Mouse (Mus musculus) cerebellum, adult (tissue): Measurements from ENCODE around the gene Cdhr5.
A peak's percentile ranks its signal among the peaks of the same experiment; 100 is the strongest.
"Not testable (repeated sequence)": the region's sequence is repeated elsewhere in the genome, so short reads cannot be mapped to it uniquely, and the experiment has no call there.

Source experiments
- ATAC-seq: cut with Nextera tagmentation; 2 replicates; pipeline ENCODE4 v1.9.2; 2017; ENCODE audit warnings: mild to moderate bottlenecking, moderate library complexity, mixed read lengths; ENCODE audit not compliant: insufficient number of reproducible peaks, low FRiP score, low TSS enrichment

The Cdhr5 gene

DNA sequence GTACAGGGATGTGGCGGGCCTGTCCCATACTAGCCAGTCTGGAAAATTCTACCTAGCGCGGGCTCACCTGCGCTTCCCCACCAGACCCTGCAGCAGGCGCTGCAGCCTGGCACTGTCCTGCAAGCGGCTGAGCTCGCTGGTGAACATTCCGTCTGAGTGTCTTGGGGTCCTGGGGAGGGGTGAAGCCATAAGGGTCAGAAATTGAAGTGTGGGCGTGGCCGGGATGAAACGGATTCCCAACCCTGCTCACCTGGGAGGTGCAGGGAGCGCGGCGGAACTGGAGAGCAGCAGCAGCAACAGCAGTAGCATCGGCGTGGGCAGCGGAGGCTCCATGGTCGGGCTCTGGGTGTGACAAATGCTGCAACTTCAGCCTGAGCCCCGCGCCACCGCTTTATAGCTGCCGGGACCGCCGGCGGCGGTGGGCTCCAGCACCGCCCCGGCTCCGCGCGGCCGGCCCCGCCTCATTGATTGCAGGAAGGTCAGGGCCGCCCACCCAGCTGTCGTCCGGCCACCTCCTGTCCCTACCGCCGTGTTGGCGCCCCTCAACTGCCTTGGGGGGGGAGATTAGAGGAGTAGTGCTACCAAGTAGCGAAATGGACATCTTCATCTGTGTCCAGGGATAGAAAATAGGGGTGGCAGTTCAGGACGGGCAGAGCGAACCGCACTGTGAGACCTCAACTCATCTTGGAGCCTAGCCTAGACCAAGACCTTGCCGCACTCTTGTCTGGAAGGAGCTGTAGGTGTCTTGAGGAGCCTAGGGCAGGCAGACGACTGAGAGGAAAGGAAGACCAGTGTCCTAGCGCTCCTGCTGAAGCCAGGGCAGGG is 2.4 kb upstream of the Cdhr5 start, which contains the start of gene Sct:
Sct (minus strand) TSS at position 368 of the 825 bp plus-strand sequence.
- ATAC-seq = peak; percentile 68; the same call in 1 of the 2 replicates

DNA sequence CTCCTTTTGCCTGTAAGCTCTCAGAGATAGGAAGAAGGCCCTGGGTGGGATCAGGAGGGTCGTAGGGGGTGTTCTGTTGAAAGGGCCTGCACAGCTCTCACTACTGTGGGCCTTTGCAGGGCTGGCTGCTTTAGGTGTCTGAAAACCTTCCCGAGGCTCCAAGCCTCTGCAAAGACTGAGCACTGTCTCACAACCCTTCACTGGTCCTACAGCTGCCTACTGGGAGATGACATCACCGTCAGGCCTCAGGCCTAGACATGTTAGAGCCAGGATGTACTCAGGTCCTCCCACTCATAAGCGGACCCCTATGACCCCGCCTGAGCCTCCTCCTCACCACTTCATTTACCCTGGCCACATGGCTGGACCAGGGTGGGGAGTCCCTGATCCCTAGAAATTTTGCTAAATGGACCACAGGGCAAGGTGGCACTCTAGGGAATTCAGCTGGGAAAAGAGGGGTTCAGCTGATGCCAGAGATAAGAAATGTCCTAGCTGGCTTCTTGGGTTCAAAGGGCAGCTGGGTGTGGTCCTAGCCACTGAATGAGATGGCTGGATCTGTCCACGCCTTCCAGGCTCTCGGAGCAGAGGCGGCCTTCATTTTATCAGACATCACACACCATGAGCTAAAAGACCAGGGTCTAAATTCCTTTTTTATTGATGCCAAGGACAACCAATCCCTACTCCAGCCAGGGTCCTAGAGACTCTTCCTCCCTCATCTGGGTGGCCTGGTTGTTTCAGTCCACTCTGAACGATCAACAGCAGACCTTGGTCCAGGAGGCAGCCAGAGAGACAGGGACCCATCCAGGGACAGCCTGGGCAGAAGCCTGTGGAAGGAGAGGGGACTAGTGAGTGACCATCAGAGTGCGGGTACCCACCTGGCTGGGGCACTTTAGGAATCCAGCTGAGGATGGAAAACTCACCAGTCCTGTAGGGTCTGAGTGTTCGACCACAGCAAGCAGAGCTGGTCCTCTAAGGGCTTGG is 1.4 kb upstream of the Cdhr5 start:
- ATAC-seq = no peak

DNA sequence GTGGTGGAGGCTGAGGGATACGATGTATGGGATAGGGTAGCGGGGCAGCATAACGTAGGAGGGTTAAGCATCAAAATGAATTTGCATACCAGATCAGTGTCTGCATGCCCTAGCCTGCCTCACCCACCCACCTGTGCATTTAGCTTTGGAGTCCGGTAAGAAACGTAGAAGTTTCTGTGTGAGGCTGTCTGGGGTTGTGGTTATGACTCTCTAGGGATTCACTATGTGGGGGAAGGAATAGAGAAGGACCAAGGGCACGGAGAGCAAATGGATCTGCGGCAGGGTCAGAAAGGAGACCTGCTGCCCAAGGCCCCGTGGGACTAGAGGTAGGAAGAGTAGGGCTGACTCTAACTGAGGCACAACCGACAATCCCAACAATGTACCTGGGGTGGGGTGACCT is 1.2 kb downstream of the Cdhr5 start:
- no peak for ATAC-seq

- no peak for ATAC-seq
Measured at GRCm38 (mm10) chr7:141270631-141271030, 6.0 kb downstream of the Cdhr5 start.

DNA sequence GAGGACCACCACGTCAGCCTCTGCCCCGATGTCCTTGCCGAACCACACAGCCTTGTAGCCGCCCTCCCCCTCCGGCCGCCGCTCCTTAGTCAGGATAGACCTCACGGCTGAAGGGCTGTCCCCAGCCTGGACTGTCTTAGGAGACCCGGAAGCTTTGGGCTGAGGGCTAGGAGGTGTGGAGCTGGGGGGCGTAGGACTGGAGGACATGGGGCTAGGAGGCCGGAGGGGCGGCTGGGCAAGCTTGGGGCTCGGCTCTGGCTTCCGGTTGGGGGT is 7.4 kb downstream of the Cdhr5 start:
- ATAC-seq = no peak

- ATAC-seq = no peak
Measured at GRCm38 (mm10) chr7:141268466-141269272, 7.9 kb downstream of the Cdhr5 start.

- peak; percentile 59; the same call in 1 of the 2 replicates for ATAC-seq
Measured at GRCm38 (mm10) chr7:141265739-141266561, 10.6 kb downstream of the Cdhr5 start, which contains the start of gene Irf7. Gene Irf7 (minus strand): TSS chr7:141266481.

GRCm38 (mm10) chr7:141265411-141265738 is 11.2 kb downstream of the Cdhr5 start:
- no peak for ATAC-seq

- peak; percentile 41; the same call in 1 of the 2 replicates for ATAC-seq
Measured at GRCm38 (mm10) chr7:141264761-141265410, 11.7 kb downstream of the Cdhr5 start.

GRCm38 (mm10) chr7:141264041-141264700 is 12.4 kb downstream of the Cdhr5 start:
- no peak for ATAC-seq

GRCm38 (mm10) chr7:141263640-141264039 is 12.9 kb downstream of the Cdhr5 start:
- ATAC-seq = no peak

DNA sequence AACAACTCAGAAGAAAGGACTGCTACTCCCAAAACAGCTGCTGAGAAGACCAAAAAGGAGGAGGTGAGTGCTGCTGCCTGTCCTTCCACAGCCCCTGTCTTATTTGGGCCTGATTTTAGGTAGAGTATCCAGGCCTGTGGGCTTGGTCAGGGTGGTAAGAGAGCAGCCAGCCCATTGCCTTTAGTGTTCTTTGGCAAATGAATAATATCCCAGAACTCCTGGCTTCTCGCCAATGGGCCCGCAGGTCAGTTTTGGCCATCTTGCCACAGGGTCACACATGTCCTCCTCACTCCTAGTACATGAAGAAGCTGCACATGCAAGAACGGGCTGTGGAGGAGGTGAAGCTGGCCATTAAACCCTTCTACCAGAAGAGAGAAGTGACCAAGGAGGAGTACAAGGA is 15.1 kb downstream of the Cdhr5 start:
- ATAC-seq = no peak

DNA sequence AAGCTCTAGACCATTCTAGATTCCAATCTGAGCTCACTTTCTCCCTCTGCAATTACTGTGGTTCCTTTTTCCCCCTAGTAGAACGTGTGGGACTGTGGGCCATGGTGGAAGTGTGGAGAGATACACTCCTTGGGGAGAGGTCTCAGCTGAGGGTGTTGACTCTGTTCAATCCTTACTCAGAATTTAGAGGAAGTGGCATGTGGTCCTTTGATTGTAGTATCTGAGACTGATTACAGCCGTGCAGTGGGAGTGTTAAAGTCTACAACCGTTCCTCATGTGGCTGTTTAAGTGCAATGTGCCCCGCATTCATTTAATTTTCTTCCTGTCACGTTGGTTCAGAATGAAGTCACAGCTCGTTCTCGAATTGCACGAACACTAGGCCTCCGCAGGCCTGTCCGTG is 20.4 kb downstream of the Cdhr5 start:
- no peak for ATAC-seq

DNA sequence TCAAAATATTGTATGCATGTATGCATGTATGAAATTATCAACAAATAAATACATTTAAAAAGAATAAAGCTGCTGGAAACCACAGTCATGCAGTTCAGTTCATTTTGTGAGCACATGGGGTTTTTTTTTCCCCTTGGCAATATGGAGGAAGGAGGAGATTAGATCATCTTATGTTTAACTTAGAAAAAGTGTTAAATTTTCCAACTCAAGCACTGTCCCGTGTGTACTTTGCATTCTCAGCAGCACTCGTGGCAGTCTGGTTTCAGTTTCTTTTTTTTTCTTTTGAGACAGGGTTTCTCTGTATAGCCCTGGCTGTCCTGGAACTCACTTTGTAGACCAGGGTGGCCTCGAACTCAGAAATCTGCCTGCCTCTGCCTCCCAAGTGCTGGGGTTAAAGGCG is 26.1 kb downstream of the Cdhr5 start:
- ATAC-seq = not testable (repeated sequence)

GRCm38 (mm10) chr7:141231551-141231950 is 45.0 kb downstream of the Cdhr5 start:
- no peak for ATAC-seq

- no peak for ATAC-seq
Measured at GRCm38 (mm10) chr7:141231111-141231510, 45.5 kb downstream of the Cdhr5 start.

GRCm38 (mm10) chr7:141230570-141230969 is 46.0 kb downstream of the Cdhr5 start:
- no peak for ATAC-seq

DNA sequence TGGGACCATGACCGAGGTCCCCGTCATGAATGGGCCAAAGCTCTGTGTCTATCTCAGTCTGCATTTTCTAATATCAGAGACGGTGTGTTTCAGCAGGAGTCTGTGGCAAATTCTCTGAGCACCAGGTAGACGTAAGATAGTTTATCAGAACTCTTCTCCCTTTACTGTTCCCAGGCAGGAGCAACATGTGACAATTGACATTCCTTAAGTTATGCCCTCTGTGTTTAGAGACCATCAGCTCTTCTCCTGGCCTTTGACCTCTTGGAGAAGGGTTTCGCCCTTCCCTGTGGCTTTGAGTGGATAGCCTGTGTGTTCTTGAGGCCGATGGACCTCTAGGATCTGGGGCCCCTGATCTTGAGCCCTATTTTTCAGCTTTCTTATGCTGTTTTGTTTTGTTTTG is 46.9 kb downstream of the Cdhr5 start:
- ATAC-seq = no peak
